Mouse (Mus musculus): Measurements from ENCODE around the gene Hs3st1. TPM values are rescaled to one million over a fixed set of nuclear protein-coding genes. Genes with fewer than 3 reads are reported as not detected.

Hs3st1 gene
- total RNA-seq, 2 experiments from 2014 or later = 10.4 to 10.8 TPM

GRCm38 (mm10) chr5:39608260-39608659 lies 147.0 kb downstream of the Hs3st1 start:
- no peak for DNase-seq
- intact Hi-C loops (cut with DNase I) = no loop called here

DNA sequence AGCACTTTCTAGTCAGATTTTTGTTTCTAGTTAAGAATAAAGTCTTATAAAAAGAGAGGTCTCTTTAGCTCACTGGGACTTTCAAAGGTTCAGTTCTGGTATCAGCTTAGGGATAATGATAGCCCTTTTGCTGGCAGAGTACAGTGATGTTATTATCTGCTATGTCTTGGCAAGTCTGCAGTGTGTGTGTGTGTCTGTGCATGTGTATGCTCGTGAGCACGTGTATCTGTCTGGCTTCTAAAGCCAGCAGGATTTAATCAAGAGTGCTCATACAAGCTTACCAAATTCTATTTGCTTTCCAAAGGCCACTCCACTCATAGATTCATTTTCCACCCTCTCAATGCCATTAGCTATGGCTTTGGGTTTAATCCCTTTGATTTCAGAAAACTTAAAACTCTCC lies 160.5 kb downstream of the Hs3st1 start:
- intact Hi-C loops (cut with DNase I) = no loop called here
- DNase-seq = no peak

All from heart, postnatal 10 days (tissue).